Mouse (Mus musculus): Measurements from ENCODE around the gene Zfp422. TPM values are rescaled to one million over a fixed set of nuclear protein-coding genes. Genes with fewer than 3 reads are reported as not detected.

The Zfp422 gene
- polyA plus RNA-seq, 1 experiment from 2014 or later, result 43.3 TPM

DNA sequence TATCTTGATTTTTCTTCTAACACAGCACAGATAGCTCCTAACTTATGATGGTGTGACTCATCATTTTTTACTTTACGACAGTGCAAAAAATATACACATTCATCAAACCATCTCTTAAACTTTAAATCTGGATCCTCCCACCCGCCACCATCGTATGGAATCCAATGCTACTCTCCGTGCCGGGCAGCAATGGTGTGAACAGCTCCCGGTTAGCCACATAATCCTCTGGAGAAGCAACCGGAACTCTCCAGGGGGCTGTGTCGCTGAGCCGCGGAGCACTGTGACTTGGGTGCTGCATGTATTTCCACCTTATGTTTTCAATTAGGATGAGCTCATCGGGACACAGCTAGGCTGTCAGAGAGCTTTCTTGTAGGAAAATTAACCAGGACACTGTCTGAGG, 14.1 kb upstream of the Zfp422 start:
- no peak overlapping the region for H3K4me2 ChIP-seq (replicated peaks; ENCODE audit: low read depth)
- ATAC-seq, result no peak
- H3K27ac ChIP-seq (ENCODE audit: low read depth, low read length), result no peak overlapping the region
- H3K27me3 ChIP-seq (replicated peaks; ENCODE audit: control insufficient read depth, insufficient read depth, low read length), result no peaks in the 10 kb centered on the region
- H3K36me3 ChIP-seq (ENCODE audit: control insufficient read depth, insufficient read depth), result no peaks in the 10 kb centered on the region; the same call in 1 of the 2 replicates
- TF ChIP-seq CTCF (IDR thresholded peaks at IDR 0.05; ENCODE audit: low read depth), result no peak
- no peak overlapping the region for H3K4me3 ChIP-seq (ENCODE audit: low read depth, low read length)
- WGBS, result 88% methylated on average over 11 of the region's 11 CpGs
- H3K4me1 ChIP-seq (replicated peaks; ENCODE audit: control insufficient read depth, insufficient read depth, low read length), result 0 out of 2 replicates have a peak, but pooled peaks cover 4% of the 10 kb centered on the region
- H3K9me3 ChIP-seq (ENCODE audit: control insufficient read depth), result no peaks in the 10 kb centered on the region
- no peak overlapping the region for H3K9ac ChIP-seq (ENCODE audit: low read depth, low read length)

DNA sequence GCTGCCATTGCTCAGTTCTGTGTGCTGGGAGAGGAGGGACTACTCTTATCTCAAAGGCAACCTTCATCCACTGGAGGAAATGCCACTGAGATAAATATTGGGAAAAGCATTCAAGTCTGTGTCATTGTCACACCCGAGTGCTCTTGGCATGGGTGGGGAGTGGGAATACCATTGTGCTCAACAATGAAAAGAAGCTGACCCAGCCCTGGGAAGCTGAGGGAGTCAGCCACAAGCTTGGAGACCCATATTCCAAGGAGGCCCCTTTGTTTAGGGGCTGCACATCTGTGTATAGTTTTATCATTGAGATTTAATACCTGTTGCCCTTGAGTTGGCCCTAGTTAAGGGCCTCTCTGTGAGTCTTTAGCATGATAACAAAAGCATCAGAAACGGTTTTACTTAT, 10.9 kb upstream of the Zfp422 start:
- H3K4me1 ChIP-seq (replicated peaks; ENCODE audit: control insufficient read depth, insufficient read depth, low read length), result peaks cover 6% of the 10 kb centered on the region; the same call in 1 of the 2 replicates
- ATAC-seq, result no peak
- no peak for TF ChIP-seq CTCF (IDR thresholded peaks at IDR 0.05; ENCODE audit: low read depth)
- H3K27ac ChIP-seq (ENCODE audit: low read depth, low read length), result no peak overlapping the region
- H3K36me3 ChIP-seq (ENCODE audit: control insufficient read depth, insufficient read depth), result no peaks in the 10 kb centered on the region
- 39% methylated on average over 2 of the region's 2 CpGs for WGBS
- no peak overlapping the region for H3K4me3 ChIP-seq (ENCODE audit: low read depth, low read length)
- H3K9me3 ChIP-seq (ENCODE audit: control insufficient read depth), result no peaks in the 10 kb centered on the region
- H3K27me3 ChIP-seq (replicated peaks; ENCODE audit: control insufficient read depth, insufficient read depth, low read length), result no peaks in the 10 kb centered on the region
- H3K4me2 ChIP-seq (replicated peaks; ENCODE audit: low read depth), result no peak overlapping the region
- no peak overlapping the region for H3K9ac ChIP-seq (ENCODE audit: low read depth, low read length)

DNA sequence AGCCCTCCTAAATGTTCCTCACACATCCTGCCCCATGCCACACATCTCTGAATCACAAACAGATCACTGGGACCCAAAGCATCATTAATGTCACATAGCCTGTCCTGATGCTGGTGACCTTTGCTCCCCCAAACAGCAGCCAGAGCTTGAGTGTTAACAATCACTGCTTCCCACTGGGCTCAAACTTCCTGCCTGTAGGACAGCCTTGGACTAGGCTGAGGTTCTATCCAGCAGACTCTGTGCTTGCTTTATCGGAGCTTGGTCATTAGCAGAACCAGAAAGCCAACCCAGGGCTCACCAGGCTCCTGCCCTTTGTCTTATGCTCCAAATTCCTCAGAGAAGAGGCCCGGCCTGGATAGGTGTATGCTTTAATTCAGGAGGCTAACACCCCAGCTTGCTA, 10.1 kb upstream of the Zfp422 start:
- H3K4me1 ChIP-seq (replicated peaks; ENCODE audit: control insufficient read depth, insufficient read depth, low read length), result peaks cover 9% of the 10 kb centered on the region; the same call in 1 of the 2 replicates
- WGBS, result 75% methylated on average over 2 of the region's 2 CpGs
- ATAC-seq, result no peak
- no peak overlapping the region for H3K4me3 ChIP-seq (ENCODE audit: low read depth, low read length)
- no peak for TF ChIP-seq CTCF (IDR thresholded peaks at IDR 0.05; ENCODE audit: low read depth)
- H3K9ac ChIP-seq (ENCODE audit: low read depth, low read length), result no peak overlapping the region
- no peak overlapping the region for H3K27ac ChIP-seq (ENCODE audit: low read depth, low read length)
- H3K27me3 ChIP-seq (replicated peaks; ENCODE audit: control insufficient read depth, insufficient read depth, low read length), result no peaks in the 10 kb centered on the region
- H3K9me3 ChIP-seq (ENCODE audit: control insufficient read depth), result no peaks in the 10 kb centered on the region
- H3K36me3 ChIP-seq (ENCODE audit: control insufficient read depth, insufficient read depth), result no peaks in the 10 kb centered on the region
- H3K4me2 ChIP-seq (replicated peaks; ENCODE audit: low read depth), result no peak overlapping the region

DNA sequence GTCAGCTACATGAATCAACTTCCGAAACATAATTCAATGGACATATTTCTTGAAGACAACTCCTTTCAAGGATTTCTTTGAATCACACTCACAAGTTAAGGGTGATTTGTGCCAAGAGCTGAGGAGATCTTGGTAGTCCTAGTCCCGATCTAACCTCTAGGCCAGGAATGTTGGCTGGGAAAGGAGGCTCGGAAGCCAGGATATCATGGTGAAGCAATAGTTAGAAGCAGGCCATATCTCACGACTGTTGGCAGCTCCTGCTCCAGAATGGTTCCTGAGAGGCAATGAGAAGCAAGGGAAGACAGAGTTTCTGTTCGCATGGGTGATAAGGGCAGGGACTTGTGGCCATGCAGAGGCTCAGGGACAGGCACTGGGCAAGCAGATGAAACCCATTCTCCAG, 8.7 kb upstream of the Zfp422 start:
- no peaks in the 10 kb centered on the region for H3K36me3 ChIP-seq (ENCODE audit: control insufficient read depth, insufficient read depth)
- no peak for TF ChIP-seq CTCF (IDR thresholded peaks at IDR 0.05; ENCODE audit: low read depth)
- H3K4me3 ChIP-seq (ENCODE audit: low read depth, low read length), result no peak overlapping the region
- H3K9ac ChIP-seq (ENCODE audit: low read depth, low read length), result no peak overlapping the region
- H3K4me1 ChIP-seq (replicated peaks; ENCODE audit: control insufficient read depth, insufficient read depth, low read length), result peaks cover 9% of the 10 kb centered on the region; the same call in 1 of the 2 replicates
- no peak for ATAC-seq
- H3K27ac ChIP-seq (ENCODE audit: low read depth, low read length), result no peak overlapping the region
- no peaks in the 10 kb centered on the region for H3K27me3 ChIP-seq (replicated peaks; ENCODE audit: control insufficient read depth, insufficient read depth, low read length)
- no peak overlapping the region for H3K4me2 ChIP-seq (replicated peaks; ENCODE audit: low read depth)
- WGBS, result 77% methylated on average over 5 of the region's 5 CpGs
- H3K9me3 ChIP-seq (ENCODE audit: control insufficient read depth), result no peaks in the 10 kb centered on the region

DNA sequence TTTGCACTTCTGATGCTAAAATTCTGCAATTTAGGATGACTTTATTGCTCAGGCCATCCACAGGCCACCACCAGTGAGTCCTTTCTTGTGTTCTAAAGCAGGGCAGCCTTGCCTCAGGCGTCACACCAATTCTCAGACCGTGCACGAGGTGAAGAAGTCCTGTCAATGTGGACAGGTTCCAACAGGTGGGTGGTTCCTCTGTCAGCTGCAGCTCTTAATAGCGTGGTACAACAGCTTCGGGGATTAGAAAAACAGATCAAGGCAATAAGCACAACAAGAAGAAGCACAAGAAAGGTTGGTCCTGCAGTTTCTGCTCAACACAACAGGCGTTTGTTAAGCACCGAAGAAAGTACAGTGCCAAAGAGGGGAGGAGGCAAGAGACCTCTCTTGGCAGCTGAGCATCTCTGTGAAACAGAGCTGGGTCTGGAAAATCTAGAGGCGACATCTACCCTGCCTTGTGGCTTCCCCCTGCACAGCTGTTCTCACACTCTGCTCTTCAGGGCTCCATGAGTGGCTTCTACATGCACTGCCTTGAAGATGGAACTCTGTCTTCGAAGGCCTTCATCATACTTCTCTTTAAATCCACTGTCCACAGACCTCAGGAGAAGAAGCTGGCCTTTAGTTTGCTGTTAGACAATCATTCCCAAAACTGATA, 7.9 kb upstream of the Zfp422 start:
- H3K27me3 ChIP-seq (replicated peaks; ENCODE audit: control insufficient read depth, insufficient read depth, low read length), result no peaks in the 10 kb centered on the region
- peaks cover 9% of the 10 kb centered on the region; the same call in 1 of the 2 replicates for H3K4me1 ChIP-seq (replicated peaks; ENCODE audit: control insufficient read depth, insufficient read depth, low read length)
- no peak overlapping the region for H3K9ac ChIP-seq (ENCODE audit: low read depth, low read length)
- no peak overlapping the region for H3K4me2 ChIP-seq (replicated peaks; ENCODE audit: low read depth)
- H3K27ac ChIP-seq (ENCODE audit: low read depth, low read length), result peak overlapping the region; percentile 91; the same call in 1 of the 2 replicates
- WGBS, result 81% methylated on average over 9 of the region's 9 CpGs
- H3K4me3 ChIP-seq (ENCODE audit: low read depth, low read length), result no peak overlapping the region
- H3K9me3 ChIP-seq (ENCODE audit: control insufficient read depth), result no peaks in the 10 kb centered on the region
- ATAC-seq, result no peak
- H3K36me3 ChIP-seq (ENCODE audit: control insufficient read depth, insufficient read depth), result no peaks in the 10 kb centered on the region
- no peak for TF ChIP-seq CTCF (IDR thresholded peaks at IDR 0.05; ENCODE audit: low read depth)

DNA sequence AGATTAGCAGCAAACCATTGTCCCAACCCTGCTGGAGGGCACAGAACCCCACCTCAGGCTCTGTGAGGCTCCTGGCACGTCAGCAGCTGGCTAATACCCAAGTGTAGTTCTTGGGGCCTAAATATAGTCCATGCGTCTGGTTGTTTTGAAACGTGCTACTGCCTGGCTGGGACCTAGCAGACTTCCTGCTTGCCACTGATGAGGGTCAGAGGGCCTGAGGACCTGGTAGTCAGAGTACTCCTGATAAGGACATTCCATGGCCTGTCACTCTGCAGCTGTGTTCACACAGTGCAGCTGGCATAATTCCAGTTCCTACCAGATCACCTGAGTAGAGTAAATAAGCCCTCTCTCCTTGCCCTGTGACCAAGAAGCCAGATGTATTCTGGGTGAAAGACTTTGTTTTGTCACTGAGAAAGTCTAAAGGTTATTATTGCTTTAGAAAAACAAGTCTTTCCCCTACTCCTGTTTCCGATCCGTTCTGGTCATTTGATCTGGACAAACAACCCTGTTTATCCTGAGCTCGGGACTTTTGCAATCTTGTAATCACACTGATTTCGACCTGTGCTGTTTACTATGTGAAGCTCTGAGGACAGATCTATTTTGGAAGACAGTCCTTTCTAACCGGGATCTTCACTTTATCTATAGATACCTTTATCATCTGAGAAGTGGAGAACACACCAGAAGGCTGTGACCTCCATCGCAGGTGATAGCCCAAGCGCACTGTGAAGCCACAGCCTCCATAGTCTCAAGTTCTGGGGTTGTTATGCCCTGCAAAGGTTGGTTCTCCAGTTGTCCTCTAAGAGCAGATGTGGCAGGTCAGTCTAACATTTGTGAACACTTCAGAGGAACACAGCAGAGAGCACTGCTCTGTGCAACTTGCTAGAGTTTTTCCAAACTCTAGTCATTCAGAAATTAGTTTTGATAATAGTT, 6.7 kb upstream of the Zfp422 start:
- ATAC-seq, result peak; percentile 99
- no peak for TF ChIP-seq CTCF (IDR thresholded peaks at IDR 0.05; ENCODE audit: low read depth)
- WGBS, result 24% methylated on average over 10 of the region's 10 CpGs
- Histone ChIP-seq H3K9ac (ENCODE audit: low read depth, low read length) (no peak overlapping the region), H3K4me1 (replicated peaks; ENCODE audit: control insufficient read depth, insufficient read depth, low read length) (peaks cover 9% of the 10 kb centered on the region; the same call in 1 of the 2 replicates), H3K9me3 (ENCODE audit: control insufficient read depth) (no peaks in the 10 kb centered on the region), H3K36me3 (ENCODE audit: control insufficient read depth, insufficient read depth) (no peaks in the 10 kb centered on the region), H3K27ac (ENCODE audit: low read depth, low read length) (peak overlapping the region; percentile 91), H3K27me3 (replicated peaks; ENCODE audit: control insufficient read depth, insufficient read depth, low read length) (no peaks in the 10 kb centered on the region), H3K4me2 (replicated peaks; ENCODE audit: low read depth) (peak overlapping the region; percentile 10), H3K4me3 (ENCODE audit: low read depth, low read length) (no peak overlapping the region)

Measured in intestine, postnatal 0 days (tissue).